Mouse (Mus musculus): ENCODE results near the gene Apln.
A peak's percentile ranks its signal among the peaks of the same experiment; 100 is the strongest.

Gene Apln

DNA sequence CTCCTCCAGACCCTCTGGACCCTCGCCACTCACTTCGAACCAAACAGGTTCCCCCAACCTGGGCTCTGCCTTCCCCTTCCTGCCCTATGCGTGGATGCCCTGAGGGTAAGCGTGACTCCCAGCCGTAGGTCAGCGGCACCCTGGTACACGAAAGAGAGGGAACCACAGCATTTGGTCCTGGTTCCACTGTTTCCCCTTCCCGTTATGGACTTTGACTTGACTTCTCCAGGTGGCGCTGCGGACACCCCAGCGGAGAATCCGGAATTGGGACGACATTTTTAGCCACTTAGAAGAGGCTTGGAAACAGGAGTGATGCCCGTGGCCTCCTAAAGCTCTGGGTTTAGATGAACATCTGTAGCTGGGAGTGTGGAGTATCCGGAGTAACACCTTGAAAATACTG lies 15.3 kb downstream of the Apln start:
- DNase-seq (ENCODE audit: low spot score in 2 of 2): no peak

DNA sequence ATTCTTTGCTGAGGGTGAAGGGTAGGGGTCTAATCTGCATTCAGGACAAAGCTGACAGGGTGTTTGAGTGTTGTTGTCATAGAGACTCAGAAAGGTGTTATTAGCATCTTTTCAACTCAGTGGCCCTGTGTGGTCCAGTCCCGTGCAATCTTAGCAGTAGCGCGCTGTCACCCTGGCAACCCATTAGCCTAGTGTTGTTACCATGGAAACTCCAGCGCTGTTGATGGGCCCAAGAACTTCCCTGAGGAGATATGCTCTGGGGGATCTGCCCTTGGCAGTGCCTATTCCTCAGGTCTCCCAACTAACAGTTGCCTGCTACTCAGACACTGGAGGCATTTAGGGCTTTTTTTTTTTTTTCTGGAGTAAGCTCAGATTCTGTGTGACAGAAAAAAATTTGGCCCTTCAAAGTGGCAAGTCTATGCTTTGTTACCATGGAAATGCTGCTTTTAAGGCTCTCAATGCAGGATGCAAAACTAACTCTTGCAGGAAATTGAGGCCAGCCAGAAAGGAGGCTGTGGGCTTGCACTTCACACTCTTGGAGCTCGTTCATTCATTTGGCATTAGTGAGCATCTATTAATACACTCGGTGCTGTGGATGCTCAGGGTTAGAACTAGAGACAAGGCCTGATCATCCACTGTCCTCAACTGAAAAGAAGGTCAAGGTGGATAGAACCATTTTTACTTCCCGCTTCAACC lies 17.6 kb downstream of the Apln start:
- DNase-seq (ENCODE audit: low spot score in 2 of 2): no peak

DNA sequence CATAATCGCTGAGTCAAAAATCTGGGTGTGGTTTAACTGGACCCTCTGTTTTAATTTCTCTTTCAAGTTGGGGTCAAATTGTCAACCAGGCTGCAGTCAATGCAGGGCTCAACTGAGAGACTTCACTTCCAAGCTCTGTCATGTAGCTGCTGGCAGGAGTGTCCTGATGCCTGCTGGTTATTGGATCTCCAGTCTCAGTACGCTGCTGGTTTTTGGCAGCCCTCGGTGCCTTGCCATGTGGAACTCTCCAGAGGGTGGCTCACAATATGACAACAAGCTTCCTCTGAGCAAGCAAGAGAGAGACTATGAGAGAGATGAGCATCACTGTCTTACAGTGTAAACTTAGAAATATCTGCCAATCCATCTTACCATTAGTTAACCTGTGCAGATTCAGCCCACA lies 23.0 kb downstream of the Apln start:
- DNase-seq (ENCODE audit: low spot score in 2 of 2): no peak

DNA sequence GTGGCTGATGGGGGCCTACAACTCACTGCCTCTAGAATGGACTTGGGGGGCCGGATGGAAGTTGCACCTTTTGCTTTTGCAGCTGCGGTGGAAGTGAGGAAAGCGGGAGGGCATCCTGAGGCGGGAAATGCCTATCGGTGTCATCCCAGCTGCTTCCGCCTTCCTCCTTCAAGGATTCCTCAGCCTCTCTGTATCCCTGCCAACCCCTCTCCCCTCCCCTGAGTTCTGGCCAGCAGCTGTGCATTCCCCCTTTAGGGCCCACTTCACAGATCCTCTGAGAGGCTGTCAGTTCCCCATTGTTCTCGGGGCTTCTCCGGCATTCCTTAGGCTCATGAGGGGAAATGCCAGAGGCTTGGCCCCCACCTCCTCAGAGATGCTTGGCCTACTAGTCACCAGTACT lies 28.6 kb downstream of the Apln start:
- DNase-seq (ENCODE audit: low spot score in 2 of 2): no peak

DNA sequence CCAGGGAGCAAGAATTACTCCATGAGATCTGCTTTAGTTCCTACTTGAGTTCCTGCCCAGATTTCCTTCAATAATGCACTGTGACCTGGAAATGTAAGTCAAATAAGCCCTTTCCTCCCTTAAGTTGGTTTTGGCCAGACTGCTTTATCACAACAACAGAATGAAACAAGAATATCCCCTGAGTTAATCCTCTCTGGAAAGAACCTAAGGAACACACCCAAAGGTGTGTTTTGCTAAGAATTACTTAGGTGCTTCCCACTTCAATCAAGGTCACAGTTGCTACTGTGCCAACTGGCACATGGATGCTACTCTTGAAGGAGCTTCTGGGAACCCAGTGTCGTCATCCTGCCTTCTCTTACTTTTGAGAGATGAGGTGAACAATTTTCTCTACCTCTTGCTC lies 29.9 kb downstream of the Apln start:
- no peak for DNase-seq (ENCODE audit: low spot score in 2 of 2)

DNA sequence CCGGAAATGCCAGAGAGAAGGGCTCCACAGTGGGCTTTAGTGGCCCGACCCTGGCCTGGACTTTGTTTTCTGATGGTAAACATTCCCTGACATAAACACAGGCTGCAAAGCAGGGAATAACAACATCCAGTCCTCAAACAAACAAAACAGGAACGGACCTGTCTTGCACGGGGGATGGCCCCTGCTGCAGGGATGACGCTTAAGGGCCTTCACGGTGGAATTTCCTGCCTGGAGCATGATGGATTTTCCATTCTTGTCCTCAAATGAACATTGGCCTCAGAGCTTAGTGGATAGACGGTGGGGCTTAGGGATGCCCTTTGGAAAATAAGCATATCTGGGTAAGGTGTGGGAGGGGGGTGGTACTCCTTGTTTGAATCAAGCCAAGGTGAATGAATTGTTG lies 33.5 kb downstream of the Apln start:
- no peak for DNase-seq (ENCODE audit: low spot score in 2 of 2)

DNA sequence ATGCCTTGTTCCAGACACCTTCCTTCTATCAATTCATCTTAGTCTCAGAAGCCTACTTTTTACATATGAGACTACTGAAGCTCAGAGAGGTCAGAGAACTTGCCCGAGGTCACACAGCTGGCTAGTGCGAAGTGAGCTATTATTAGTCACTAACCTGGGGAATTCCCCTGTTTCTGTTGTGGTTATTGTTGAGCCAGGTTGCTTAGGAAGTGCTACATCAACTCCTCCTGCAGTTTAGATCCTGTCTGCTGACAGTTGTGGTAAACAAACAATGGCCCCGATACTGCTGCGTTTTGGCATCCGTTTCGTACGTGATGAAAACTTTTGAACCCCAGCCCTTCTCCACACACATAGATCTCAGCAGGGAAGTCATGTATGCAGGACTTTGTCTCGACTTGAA lies 36.2 kb downstream of the Apln start:
- no peak for DNase-seq (ENCODE audit: low spot score in 2 of 2)

DNA sequence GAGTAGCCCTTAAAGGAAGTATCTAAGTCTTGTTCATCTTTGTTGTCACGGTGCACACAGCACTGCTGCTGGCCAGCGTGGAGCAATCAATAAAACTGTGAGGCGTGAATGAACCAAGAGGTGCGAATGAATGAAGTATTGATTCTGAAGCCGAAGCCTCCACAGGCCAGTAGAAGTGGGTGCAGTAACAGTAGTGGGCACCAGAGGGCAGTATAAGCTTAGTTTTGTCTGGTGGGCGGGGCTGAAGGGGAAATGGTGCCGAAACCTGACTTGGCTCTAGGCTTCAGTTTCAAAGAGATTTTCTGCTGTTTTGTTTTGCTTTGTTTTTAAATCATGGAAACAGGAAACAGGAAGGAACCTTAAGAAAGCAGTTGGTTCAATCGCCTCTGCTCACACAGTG lies 42.0 kb downstream of the Apln start:
- peak; percentile 43 to 71 for DNase-seq (ENCODE audit: low spot score in 2 of 2)

DNA sequence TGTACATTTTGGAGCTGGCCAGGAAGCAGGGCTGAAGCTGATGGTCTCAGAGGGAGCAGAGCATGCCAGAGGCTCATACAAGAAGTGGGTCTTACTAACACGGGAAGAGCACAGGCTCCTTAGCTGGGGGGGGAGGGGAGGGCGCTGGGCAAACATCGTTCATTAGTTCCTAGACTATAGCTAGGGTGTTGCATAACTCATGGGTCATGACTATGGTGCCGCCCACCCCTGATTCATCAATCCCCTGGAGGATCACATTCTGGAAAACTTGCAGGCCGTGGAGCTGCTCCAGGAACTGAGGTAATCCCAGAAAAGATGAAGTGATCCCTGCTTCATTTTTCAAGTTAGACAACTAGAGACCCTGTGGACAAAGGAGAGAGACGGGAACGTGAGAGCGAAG lies 46.6 kb downstream of the Apln start:
- DNase-seq (ENCODE audit: low spot score in 2 of 2): peak in 1 of 2 experiments; percentile 50

DNA sequence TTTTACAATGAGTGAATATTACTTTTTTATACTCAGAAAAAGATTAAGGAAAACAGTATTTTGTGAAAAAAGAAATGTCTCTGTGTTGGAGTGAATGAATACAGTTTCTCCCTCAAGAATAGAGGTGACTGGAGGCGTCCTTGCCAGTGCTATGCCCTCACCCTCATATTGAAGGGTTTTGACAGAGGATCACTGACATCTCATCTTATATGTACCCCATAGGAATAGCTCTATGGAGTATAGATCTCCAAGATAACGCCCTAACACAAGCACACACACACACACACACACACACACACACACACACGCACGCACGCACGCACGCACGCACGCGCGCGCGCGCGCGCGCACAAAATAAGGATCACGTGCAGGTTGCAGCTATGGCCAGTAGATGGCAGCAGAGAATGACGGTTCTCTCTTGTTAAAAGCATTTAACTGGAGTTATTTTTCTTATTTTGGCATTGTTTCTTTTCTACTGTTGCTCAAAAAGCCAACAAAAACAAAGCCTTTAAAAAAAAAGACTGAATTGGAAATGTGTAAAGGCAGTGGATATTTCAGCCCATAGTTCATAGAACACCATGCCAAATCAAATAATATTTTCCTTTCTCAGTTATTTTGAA lies 49.5 kb downstream of the Apln start:
- peak; percentile 15 to 18 for DNase-seq (ENCODE audit: low spot score in 2 of 2)

DNA sequence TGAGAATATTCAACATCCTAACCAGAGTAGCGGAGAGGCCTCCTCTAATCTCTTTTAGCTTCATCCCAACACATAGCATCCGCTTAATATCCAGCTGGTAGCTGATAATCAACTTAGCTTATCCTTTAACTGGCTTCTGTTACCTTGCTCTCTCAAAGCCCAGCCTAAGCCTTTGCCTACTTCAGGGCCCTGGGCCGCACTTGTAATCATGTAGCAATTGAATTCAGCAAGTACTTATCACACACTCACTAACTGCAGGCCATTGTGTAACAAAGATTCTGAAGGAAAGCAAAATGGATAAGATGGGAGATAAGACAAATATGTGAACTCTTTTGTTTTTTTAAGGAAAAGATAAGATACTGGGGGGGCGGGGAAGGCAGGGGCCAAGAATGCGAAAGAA lies 57.6 kb downstream of the Apln start:
- no peak for DNase-seq (ENCODE audit: low spot score in 2 of 2)

DNA sequence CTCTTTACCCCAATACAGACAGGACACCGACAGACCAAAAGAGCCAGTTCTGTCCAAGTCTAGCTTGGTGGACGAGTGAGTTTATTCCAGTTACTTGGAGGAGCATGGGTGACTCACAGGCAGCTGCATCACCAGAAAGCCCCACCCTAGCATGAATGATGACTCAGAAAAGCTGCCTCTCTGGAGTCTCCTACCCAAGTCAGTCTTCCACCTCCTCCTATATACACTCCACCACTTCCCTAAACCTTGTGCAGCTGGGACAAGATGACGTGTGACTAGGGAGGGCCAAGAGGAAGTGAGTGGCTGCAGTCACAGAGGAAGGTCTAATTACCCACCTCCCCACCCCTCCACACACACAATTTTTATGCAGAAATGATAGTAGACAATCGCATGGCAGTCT lies 58.1 kb downstream of the Apln start:
- DNase-seq (ENCODE audit: low spot score in 2 of 2): peak in 1 of 2 experiments; percentile 27

All from urinary bladder, postnatal 36 days (tissue).